Mouse (Mus musculus): ENCODE measurements around the gene Ccdc124. TPM values are rescaled to one million over a fixed set of nuclear protein-coding genes. Genes with fewer than 3 reads are reported as not detected.

Ccdc124 gene
- total RNA-seq, 1 experiment from 2014 or later: 54.6 TPM

DNA sequence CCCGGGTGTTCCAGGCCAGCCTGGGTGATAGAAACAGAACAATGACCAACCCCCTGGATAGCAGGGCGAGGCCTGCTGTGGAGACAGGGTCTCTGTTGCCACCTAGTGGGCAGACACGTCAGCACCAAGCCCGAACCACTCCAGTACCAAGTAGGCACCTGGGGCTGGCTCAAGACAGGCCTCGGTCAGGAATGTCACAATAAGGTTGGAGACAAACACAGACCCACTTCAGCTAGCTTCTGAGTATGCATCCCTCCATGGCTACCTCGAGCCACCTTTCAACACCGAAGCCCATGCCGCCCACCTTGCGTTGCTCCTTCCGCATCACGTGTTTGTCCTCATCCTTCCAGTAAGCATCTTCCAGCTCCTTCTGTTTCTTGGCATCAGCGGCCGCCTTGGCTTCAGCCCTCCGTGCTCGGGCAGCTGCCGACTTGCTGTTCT lies 4.1 kb downstream of the Ccdc124 start:
- DNase-seq: peak; percentile 77

DNA sequence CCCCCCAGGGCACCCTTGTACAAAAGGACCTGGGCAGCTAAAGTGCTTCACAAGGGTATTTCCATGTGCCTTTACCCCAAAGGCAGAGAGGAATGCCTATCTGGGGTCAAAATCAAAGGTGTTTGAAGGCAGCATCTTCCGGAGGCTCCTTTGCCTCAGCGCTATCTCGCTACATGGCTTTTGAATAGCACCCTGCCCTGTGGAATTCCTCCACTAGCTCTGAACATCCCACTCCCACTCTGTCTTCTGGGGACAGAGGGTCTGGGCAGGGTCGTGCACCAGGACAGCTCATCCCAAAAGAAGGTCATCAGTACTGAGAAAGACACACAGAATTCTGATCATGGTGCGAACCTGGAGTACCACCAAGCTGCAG lies 4.5 kb downstream of the Ccdc124 start:
- no peak for DNase-seq

DNA sequence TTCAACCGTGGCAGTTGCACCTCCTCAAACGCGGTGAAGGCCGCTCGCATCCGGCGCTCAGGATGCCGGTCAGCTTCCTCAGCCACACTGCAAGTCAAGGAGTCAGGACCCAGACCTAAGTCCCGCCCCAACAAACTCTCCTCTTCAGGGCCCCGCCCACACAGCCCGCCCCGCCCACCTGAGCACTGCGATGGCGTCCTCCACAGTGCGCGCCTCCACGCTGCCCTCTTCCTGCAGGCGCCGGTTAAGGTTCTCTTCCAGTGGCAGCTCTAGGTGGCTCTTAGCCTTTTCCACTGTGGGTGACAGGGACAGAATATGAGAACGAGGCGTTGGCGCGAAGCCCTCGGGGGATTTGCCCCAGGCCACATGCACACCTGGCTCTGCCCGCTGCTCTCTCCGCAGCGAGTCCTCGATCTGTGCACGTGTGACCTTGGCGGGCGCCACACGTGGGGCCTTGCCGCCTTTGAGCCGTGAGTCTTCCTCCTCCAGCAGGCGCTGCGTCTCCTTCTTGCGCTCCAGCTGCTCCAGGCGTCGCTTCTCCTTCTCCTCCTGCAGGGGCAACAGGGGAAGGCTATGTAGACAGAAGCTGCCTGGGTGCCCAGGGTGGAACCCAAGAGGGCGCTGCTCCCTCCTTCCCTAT lies 5.1 kb downstream of the Ccdc124 start:
- DNase-seq: peak; percentile 56

DNA sequence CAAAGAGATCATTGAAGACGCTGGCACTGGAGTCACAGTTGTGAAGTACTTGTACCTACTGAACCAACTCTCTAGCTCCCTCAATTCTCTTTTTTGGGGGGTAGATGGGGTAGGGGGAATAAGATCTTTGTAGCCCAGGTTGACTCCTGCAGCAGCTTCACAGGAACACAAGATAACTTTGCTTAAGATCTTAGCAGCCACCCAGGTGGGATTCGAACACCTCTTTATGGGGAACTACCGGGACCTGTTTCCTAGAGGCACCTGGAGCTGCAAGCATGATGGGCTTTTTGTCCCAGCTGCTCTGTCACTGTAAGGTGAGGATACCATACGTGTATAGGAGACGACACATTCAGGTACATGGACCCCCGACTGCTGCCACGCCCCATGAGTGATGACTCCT lies 7.2 kb downstream of the Ccdc124 start:
- DNase-seq: no peak

- DNase-seq: no peak
Observed at GRCm38 (mm10) chr8:70866001-70866520, 7.7 kb downstream of the Ccdc124 start.

- DNase-seq: peak; percentile 98
Observed at GRCm38 (mm10) chr8:70865350-70866000, 8.3 kb downstream of the Ccdc124 start.

DNA sequence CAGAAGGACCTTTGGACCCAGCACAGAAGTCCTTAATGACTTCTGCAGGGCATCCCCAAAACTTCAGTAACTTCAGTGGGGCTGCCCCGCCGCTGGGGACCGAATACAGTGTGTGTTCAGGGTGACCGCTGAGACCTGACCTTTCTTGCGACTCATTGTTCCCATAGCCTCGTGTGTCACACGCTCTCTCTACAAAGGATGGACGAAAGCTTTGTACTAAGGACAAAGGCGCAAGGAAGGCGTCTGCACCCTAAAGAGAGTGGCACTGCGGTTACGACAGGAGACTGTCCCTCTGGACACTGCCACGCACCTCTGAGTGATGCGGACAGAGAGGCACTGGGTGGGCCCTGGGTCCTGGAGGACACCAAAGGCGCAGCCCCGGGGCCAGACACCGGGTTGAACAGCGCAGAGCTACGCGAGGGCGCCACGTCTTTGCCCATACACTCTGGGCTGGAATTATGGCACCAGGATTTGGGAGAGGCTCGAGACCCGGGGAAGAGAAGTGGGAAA lies 9.0 kb downstream of the Ccdc124 start:
- DNase-seq: peak; percentile 26

DNA sequence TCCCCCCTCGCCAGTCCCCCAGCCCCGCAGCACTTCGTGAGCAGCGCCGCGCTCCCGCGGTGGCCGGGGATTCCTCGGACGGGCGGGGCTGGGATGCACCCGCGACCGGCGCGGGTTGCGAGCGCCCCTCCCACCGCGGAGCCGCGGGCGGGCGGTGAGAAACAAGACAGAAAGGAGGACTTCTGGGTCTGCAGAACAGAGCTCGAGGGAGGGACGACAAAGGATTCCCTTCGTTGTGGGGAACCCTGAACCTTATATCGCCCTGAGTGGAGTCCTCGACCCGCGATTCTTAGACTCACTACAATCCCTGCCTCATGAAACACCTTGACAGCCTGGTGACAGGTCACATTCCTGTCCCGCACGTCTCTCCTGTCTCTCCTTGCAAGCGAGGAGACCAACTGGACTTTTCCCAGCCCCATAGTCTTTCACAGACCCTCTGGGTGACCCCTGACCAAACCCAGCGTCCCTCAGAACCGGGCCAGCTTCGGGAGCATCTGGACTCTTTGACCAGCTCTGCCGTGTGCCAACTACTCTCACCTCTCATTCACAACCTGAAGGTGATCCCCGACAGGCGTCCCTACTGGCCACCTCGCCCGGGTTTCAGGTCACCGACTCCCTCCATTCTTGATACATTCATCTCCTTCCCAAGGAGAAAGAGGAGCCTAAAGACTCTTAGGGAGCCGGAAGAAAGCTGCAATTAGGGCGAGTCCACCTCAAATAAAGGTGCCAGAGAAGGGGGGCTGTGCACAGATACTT lies 9.6 kb downstream of the Ccdc124 start:
- peak; percentile 38 for DNase-seq

- DNase-seq: no peak
Observed at GRCm38 (mm10) chr8:70862824-70863641, 10.7 kb downstream of the Ccdc124 start, which contains the start of gene Kcnn1. Gene Kcnn1 (minus strand): TSS chr8:70863258.

- DNase-seq: no peak
Observed at GRCm38 (mm10) chr8:70857516-70857915, 16.2 kb downstream of the Ccdc124 start.

- peak; percentile 84 for DNase-seq
Observed at GRCm38 (mm10) chr8:70856541-70857197, 17.1 kb downstream of the Ccdc124 start.

GRCm38 (mm10) chr8:70856028-70856427 lies 17.7 kb downstream of the Ccdc124 start:
- no peak for DNase-seq

GRCm38 (mm10) chr8:70853863-70854262 lies 19.9 kb downstream of the Ccdc124 start:
- DNase-seq: no peak

DNA sequence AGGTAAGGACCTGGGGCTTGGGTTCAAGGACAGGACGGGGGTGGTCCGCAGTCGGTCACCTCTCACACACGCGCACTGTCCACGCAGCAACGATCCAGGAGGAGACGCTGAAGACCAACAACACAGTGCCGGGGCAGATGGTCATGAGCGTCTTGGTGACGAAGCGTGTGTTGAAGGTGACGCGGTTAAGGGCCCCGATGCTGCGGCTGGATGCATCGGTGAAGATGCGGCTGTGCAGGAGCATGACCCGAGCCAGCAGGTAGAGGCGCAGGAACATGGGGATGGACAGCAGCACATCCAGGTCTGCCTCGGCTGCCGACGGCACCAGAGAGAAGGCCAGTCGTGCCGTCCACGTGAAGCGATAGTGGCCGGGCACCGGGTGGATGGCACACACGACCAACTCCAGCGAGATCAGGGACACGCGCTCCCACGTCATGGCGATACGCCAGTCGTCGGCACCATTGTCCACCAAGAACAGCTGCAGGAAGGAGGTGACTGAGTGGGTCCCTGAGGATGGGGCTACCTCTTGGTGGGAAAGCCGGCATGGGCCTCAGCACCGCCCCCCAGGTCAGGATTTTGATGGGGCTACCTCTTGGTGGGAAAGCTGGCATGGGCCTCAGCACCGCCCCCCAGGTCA lies 21.0 kb downstream of the Ccdc124 start:
- DNase-seq: no peak

- no peak for DNase-seq
Observed at GRCm38 (mm10) chr8:70851837-70852236, 21.9 kb downstream of the Ccdc124 start.

GRCm38 (mm10) chr8:70850947-70851346 lies 22.8 kb downstream of the Ccdc124 start:
- DNase-seq: no peak

- DNase-seq: no peak
Observed at GRCm38 (mm10) chr8:70850132-70850845, 23.4 kb downstream of the Ccdc124 start.

DNA sequence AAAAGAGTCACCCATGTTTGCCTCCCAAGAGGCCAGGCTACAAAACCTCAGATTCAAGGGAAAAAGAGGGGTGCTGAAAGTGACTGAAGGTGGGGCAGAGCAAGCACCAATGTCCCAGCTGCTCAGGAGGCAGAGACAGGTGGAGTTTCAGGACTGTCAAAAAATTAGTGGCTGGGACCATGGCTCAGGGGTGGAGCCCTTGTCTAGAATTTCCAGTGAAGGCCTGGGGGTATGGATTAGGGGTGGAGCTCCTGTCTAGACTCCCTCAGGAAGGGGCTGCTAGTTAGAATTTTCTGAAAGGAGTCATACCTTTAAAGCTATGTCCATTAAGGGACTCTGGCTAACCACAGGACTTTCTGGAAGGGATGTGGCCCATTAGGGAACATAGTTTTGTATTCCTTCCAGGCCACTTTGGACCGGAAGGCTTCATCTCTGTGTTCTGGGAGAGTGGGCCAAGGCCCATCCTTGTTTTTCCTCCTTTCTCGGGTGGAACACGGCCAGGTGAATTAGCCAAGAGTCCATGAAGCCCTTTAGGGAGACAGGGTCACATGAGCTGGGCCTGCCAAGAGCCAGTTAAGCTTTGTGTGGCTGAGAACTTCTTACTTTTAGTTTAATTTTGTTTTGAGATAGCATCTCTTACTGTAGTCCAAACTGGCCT lies 24.3 kb downstream of the Ccdc124 start:
- DNase-seq: peak; percentile 24

DNA sequence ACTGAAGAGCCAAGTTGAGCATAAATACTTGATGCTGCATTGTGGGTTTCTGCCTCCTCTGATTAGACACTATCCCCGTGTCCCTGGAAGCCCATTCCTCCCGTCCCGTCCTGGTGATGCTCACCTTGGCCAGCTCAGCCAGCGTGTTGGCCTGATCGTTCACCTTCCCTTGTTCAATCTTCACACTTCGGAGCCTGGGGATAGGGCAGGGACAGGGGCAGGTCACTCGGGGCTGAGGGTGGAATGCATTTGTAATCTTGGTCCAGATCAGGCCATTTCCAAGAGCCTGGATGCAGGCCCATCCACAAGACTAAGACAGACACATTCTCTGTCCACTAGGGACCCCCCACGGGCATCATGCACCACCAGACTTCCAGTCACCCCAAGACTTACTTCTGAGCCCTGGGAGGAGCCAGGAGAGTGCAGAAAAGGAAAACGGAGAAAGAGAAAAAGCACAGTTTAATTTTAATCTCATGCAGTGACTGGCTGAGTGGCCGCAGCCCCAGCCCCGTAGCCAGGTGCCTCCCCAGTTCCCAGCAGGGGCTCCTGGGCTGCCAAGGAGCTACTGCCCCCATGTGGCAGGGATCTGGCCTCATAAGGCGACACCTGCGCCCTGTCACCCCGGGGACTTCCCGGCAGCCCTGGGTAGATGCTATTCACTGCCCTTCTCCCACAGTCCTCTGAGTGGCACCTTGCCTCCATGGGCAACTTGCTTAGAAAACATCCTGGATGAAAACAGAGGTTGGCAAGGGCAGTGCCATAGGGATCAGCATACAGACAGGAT lies 27.2 kb downstream of the Ccdc124 start:
- DNase-seq: no peak
